Mouse (Mus musculus): ENCODE data around the gene Pak6.
A peak's percentile ranks its signal among the peaks of the same experiment; 100 is the strongest.

Pak6 gene

DNA sequence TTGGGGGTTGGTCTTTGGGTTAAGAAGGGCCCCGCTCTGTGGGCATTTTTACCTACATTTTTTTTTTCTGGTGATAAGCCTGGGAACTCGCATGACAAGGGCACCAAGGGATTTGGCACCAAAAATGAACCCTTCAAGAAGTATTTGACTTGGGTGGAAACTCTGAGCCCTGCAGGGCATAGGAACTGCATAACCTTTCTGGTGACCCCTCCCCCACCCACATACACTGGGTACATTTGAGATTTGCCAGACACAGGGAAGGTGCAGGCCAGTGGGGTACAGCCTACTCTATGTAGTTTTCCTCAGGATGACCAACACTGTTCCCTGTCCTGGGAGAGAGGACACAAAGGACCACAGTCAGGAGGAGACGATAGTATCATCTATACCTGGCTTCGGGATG is 2.5 kb downstream of the Pak6 start:
- DNase-seq (ENCODE audit: low read depth), result no peak

DNA sequence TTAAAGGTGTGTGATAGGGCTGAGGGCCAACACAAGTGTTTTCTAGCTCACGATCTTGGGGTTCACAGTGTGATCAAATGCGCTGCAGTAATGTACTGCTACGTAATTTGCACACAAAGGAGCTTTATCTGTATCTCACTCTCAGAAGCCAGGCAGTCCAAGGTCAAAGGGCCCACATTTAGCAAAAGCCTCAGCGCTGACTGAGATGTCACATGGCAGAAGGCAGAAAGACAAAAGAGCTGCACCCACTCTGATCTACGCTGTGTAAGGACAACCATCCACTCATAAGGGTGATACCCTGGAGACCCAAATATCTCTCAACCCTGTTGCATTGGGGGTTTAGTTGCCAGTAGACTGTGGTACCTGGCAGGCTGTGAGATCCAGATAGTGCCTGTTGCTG is 4.1 kb downstream of the Pak6 start:
- DNase-seq (ENCODE audit: low read depth), result no peak

DNA sequence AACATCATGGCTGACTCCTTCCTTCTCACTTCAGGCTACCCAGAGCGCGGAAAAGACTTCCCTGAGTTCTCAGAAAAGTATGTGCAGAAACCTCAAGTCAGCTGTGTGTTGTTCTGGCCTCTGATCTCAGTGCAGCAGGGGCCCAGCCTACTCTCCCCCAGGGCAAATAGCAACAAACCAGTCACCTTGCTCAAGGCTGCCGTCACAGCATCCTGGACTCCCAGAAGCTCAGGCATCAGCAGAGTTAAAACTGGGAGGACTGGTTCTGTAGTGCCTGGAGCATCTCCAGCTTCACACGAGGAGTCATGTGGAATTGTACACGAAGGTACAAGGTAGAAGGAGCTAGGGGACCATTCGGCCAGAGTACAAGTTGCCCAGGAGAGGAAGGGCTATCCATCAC is 6.1 kb downstream of the Pak6 start:
- no peak for DNase-seq (ENCODE audit: low read depth)

DNA sequence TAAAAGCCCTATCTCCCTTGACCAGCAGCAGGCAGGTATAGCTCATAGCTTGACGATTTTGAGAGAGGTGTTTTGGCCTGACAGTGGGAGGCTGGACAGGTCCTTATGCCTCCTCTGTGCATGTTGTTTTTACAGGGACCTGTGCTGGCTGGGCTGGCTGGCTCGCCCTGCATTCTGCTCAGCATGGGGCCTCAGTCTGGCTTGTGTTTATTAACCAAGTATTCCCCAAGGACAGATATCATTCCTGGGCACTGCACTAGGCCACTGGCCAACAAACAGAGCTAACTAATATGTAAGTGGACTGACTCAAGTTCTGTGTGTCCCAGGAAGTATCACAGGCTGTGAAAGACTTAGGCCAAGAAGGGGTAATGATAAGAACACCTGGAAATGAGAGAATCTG is 6.7 kb downstream of the Pak6 start:
- no peak for DNase-seq (ENCODE audit: low read depth)

GRCm38 (mm10) chr2:118671728-118672127 is 8.6 kb downstream of the Pak6 start:
- DNase-seq (ENCODE audit: low read depth), result no peak

GRCm38 (mm10) chr2:118673686-118674465 is 10.8 kb downstream of the Pak6 start:
- no peak for DNase-seq (ENCODE audit: low read depth)

DNA sequence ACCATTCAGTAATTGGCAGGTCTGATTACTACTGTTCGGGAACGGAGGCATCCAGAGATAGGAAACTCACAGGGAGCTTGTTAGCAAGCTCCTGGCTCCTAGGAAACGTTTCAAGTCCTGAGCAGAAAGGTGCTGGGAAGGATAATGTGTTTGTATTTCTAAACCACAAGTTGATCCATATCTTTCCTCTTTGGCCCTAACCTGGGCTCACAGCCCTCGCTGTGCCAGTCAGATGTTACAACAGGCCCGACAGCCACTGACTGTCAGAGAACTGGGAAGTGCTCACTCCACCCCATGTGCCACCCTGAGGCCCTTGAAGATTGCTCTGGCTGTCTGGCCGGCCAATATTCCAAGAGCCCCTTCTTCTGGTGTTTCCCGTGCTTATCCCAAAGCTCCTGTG is 11.4 kb downstream of the Pak6 start:
- no peak for DNase-seq (ENCODE audit: low read depth)

DNA sequence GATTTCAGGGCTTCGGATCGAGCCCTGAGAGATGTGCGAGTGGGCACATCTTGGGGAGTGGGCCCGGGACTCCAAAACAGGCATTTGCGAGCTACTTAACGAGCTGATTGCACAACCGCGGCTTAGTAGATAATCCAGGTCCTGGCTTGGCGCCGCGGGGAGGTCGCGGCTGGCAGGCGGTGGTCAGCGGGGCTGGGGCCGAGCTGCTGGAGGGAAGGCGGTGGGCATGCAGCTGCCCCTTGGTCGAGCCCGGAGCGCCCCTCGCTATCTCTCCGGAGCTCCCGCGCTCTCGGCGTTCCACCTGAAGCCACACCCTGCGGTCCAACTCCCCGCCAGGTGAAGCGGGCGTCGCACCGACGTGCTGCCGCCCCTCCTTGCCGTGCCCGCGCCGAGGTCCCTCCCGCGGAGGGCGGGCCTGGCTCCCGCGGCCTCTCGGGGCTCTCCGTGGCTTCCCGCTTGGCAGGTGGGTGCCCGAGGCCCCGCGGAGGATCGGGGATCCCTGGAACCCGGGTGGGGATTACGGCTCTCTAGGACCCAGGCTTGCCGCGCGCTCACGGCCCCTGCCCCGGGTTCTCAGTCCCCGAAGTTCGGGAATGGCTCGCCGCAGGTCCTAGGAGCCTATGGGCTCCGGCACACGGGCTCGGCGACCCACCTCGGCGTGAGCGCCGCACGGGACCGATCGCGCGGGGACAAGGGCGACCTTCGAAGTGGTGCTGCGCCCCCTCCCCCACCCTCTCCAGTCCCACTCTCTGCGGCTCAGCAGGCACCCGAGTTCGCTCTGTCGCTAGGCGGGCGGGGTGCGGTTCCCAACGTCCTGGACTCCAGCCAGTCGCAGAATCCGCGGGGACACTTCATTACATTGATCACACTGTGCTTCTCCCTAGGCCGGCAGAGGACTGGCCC is 14.0 kb downstream of the Pak6 start:
- DNase-seq (ENCODE audit: low read depth), result no peak

GRCm38 (mm10) chr2:118677817-118678216 is 14.7 kb downstream of the Pak6 start:
- DNase-seq (ENCODE audit: low read depth), result no peak

- DNase-seq (ENCODE audit: low read depth), result no peak
These were observed 16.5 kb downstream of the Pak6 start for GRCm38 (mm10) chr2:118679577-118679976.

DNA sequence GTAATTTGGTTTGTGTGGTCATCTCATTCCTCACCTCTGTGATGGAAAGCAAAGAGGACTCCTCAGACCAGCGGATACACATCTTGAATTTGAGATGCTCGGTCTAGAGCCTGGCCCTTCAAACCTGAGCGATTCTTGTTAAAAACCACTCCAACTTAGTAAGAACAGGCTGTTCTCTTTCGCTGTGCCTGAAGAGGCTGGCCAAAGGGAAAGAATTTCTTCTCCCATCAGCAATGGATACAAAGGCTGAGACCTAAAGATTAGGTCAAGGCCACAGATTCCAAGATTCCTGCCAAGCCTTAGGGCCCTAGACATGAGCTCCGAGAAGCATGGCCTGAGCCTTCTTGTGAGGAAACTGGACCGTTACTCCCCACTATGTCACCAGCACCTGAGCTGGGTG is 17.8 kb downstream of the Pak6 start:
- no peak for DNase-seq (ENCODE audit: low read depth)

- no peak for DNase-seq (ENCODE audit: low read depth)
These were observed 19.6 kb downstream of the Pak6 start for GRCm38 (mm10) chr2:118682544-118683260.

- DNase-seq (ENCODE audit: low read depth), result no peak
These were observed 22.0 kb downstream of the Pak6 start for GRCm38 (mm10) chr2:118685088-118685487.

DNA sequence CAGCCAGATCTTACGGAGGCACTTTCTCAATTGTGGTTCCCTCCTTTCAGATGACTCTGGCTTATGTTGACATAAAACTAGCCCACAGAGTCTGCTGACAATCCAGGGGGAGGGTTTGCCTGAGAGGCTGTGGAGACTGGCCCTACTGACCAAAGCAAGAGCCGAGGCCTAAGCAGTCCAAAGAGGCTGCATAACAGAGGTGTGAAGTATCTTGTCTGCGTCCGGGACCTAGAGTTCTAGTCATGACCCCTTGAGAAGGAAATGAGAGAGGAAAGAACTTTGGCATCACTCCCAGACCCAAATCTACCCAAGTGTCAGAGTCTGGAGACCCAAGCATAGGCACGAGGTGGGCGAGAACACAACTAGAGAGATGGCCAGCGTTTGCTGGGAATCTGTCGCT is 23.6 kb downstream of the Pak6 start:
- DNase-seq (ENCODE audit: low read depth), result no peak

- DNase-seq (ENCODE audit: low read depth), result no peak
These were observed 24.7 kb downstream of the Pak6 start for GRCm38 (mm10) chr2:118687791-118688190.

GRCm38 (mm10) chr2:118689875-118690274 is 26.8 kb downstream of the Pak6 start:
- no peak for DNase-seq (ENCODE audit: low read depth)

DNA sequence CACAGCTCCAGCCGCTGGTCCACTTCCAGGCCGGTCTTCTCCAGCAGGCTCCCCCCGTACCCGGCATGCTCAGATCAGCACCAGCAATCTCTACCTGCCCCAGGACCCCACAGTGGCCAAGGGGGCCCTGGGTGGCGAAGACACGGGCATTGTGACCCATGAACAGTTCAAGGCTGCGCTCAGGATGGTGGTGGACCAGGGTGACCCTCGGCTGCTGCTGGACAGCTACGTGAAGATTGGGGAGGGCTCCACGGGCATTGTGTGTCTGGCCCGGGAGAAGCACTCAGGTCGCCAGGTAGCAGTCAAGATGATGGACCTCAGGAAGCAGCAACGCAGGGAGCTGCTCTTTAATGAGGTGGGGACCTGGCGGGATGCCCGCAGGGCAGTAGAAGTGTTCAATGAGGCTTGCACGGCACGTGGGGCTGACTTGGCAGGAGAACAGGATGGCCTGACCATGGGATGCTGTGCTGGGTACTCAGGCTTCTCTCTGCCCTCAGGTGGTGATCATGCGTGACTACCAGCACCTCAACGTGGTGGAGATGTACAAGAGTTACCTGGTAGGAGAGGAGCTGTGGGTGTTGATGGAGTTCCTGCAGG is 30.4 kb downstream of the Pak6 start:
- DNase-seq (ENCODE audit: low read depth), result no peak

DNA sequence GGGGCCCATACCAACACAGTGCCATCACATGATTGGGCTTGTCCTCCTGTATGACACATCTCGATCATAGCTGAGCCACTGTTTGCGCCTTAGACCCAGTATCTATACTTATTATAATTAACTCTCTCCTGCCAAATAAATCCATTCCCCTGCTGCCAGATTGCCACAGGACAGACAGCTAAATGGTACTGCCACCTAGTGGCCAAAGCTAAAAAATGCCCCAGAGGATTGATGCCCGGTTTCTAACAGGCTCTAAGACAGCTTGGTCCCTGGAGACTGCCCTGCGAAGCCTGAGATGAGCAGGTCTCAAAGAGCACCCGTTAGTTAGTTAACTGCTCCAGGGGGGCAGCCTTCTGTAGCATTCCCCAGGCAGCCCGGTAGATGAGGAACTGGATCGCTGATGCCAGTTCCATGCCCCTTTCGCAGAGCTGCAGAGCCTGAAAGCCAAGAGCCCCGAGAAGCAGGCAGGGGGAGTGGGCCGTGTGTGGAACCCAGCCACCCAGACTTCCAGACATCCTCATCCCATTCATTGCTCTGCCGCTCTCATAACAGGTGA is 32.7 kb downstream of the Pak6 start:
- DNase-seq (ENCODE audit: low read depth), result peak; percentile 78

DNA sequence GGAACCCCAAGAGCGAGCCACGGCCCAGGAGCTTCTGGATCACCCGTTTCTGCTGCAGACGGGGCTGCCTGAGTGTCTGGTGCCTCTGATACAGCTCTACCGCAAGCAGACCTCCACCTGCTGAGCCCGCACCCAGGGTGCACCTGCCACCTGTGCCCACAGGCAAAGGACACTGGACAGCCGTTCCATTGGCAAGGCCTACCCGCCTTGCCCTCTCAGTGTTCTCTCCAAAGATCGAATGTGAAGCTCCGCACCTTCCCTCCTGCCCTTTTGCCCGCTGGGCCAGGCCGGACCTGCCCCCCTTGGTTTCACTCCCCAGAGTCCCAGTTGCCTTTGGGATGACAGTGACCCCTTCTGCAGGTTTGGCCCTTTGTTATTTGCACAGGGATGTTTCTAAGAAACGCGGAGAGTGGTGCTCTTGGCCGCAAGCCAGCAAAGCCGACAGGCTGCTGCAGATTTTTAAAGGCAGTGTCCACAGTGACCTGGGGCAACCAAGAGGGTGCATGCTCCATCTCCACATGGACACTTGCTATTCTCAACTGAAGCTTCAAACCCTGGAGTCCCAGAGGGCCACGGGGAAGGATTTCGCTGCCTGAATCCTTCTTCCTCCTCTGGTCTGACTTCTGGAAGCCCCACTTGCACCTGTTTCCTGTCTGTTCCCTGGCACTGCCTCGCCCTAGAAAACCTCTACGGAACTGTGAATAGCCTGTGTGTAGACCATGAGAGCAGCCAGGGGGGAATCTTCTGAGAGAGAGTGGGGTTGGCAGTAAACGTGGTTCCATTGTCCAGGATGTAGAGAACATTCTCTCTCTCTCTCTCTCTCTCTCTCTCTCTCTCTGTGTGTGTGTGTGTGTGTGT is 33.6 kb downstream of the Pak6 start:
- no peak for DNase-seq (ENCODE audit: low read depth)

DNA sequence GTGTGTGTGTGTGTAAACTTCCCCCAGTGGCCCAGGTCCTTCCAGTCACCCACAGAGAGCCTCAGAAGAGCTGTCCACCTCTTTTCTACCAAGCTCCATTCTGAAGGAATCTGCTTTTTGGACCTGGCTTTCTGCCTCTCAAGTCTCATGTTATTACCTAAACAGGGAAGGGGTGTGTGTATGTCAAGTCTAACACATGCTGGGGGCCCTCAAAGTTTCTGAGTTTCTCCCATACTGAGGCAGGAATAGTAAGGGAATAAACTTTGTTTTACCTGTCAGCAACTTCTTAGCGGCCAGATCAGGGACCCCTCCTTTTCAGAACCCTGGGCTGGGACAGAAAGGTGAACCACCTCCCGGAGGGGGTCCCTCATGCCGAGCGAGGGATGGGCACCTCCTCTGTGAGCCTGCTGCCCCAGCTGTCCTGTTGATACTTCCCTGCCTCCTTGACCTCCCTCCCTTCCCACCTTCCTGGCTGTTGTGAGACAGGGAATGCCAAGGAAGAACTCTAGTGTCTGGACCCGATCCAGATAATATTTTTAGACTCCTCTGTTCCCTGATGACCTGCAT is 34.3 kb downstream of the Pak6 start:
- no peak for DNase-seq (ENCODE audit: low read depth)

DNA sequence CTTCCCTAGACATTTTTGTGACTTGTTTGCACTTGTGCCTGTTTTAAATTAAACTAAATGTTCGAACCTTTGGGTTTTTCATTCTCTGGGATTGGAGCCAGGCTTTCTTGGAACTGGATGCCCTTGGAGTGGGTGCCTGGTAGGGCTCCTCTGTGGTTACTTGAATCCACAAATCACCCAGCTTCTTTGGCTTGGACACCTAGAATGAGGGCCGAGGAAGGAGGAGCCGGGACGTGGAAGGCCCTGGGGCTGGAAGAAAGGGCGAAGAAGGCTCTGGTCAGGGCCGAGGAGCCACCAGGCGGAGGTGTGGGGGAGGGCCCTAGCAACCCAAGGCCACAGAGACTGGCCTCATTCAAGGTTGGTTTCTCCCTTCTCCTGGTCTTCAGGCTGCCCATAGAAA is 34.9 kb downstream of the Pak6 start:
- no peak for DNase-seq (ENCODE audit: low read depth)

Data from c-Kit-positive CD71-negative TER-119-negative erythroid progenitor cells, embryonic 14.5 days (primary cell).